Mouse (Mus musculus): Measurements from ENCODE around the gene Olfr550.
"Not testable (repeated sequence)": the region's sequence is repeated elsewhere in the genome, so short reads cannot be mapped to it uniquely, and the experiment has no call there.

Olfr550 gene

DNA sequence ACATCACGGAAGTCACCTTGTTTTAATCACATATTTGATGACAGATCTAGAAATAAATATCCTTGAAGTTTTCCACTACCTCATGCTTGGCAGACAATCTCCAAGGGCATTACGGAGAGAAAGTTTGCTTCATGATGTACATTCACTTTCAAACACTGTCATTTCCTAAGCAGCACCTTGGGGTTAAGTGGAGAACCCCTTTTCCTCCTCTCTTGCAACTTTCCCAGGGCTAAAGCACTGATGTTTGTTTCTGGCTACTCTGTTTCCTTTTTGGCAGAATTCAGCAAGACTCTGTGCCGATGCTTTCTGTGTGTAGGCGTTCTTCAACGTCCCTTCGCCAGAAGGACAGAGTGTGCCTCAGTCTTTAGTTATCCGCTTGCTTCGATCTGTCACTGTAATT, at the start of gene Olfr550:
Gene Olfr550, plus strand, starts transcription at position 301 of the 400 bp plus-strand sequence.
- DNase-seq (ENCODE audit: low spot score in 2 of 2) = no peak

- no peak for DNase-seq (ENCODE audit: low spot score in 2 of 2)
These were observed 42.2 kb upstream of the Olfr550 start for GRCm38 (mm10) chr7:102529052-102529451.

- DNase-seq (ENCODE audit: low spot score in 2 of 2) = no peak
These were observed 36.8 kb upstream of the Olfr550 start, which contains the start of gene Olfr547 for GRCm38 (mm10) chr7:102534449-102534848. Gene Olfr547, plus strand, starts transcription at chr7:102534749.

DNA sequence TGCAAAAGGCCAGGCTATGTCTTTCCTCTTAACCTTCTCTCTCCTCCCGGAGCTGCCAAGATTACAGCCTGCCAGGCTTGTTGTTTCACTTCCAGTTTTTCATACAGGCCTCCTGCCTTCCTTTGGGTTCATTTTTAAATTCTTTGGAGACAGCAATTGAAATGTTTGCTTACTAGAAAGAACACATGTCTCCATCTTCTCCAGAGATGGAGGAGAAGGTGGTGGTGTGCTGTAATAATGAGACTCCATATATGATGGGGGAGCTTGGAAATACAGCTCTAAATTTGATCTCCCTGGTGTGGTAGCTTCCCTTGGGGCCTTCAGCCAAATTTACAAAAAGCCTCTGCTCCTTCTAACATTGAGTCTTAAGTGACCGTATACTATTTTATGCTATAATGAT, 30.6 kb upstream of the Olfr550 start, which contains the start of gene Olfr548-ps1:
Gene Olfr548-ps1, plus strand, starts transcription at position 301 of the 400 bp plus-strand sequence.
- DNase-seq (ENCODE audit: low spot score in 2 of 2) = no peak

DNA sequence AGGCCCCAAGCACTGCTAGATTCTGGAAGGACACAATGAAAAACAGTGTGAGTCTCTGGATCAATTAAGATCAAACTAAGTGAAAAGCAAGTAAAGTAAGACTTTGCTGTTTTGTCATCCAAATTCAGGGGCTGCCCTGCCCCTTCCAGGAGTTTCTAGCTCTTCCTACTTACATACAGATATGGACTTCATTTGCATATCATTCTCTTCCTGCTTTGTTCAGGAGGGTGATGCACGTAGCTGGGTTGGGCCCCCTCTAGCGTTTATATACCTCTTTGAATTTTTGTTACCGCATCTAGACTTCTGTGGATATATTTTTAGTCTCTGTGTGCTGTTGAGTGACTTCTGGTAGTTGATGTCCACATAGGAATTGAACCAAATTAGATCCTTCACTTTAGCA, 30.0 kb upstream of the Olfr550 start:
- no peak for DNase-seq (ENCODE audit: low spot score in 2 of 2)

- no peak for DNase-seq (ENCODE audit: low spot score in 2 of 2)
These were observed 21.7 kb upstream of the Olfr550 start, which contains the start of gene Olfr549 for GRCm38 (mm10) chr7:102549570-102549969. Gene Olfr549, plus strand, starts transcription at chr7:102549870.

DNA sequence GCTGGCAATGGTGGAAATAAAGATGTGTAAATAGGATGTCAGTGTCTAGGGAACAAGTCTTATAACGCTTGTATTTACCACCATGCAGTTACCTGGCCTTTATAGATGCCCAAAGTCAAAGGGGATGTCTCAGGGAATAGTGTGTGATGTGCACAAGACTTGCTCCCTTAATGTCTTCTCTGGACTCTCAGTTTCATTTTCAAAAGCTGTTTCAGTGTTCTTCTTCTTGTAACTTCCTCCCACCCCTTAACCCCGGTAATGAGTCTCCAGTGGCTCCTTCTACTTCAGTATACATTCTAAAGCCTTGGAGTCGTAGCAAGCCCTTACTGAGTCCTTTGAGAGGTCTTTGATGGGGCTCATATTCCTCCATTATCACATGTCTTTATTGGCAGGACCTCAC, 18.0 kb upstream of the Olfr550 start:
- no peak for DNase-seq (ENCODE audit: low spot score in 2 of 2)

- peak; percentile 85 to 89 for DNase-seq (ENCODE audit: low spot score in 2 of 2)
These were observed 5.9 kb upstream of the Olfr550 start, which contains the start of gene Trim21 for GRCm38 (mm10) chr7:102564999-102565997. Gene Trim21, minus strand, starts transcription at chr7:102565486.

GRCm38 (mm10) chr7:102566219-102566618, 5.0 kb upstream of the Olfr550 start:
- DNase-seq (ENCODE audit: low spot score in 2 of 2) = no peak

GRCm38 (mm10) chr7:102573174-102573830, 2.1 kb downstream of the Olfr550 start:
- DNase-seq (ENCODE audit: low spot score in 2 of 2) = no peak

GRCm38 (mm10) chr7:102575998-102576397, 4.8 kb downstream of the Olfr550 start:
- DNase-seq (ENCODE audit: low spot score in 2 of 2) = no peak

- no peak for DNase-seq (ENCODE audit: low spot score in 2 of 2)
These were observed 20.5 kb downstream of the Olfr550 start, which contains the start of gene Olfr551 for GRCm38 (mm10) chr7:102591786-102592185. Gene Olfr551, minus strand, starts transcription at chr7:102591886.

GRCm38 (mm10) chr7:102597378-102598031, 26.3 kb downstream of the Olfr550 start, which contains the start of gene Olfr552:
Gene Olfr552, plus strand, starts transcription at chr7:102597770.
- no peak for DNase-seq (ENCODE audit: low spot score in 2 of 2)

DNA sequence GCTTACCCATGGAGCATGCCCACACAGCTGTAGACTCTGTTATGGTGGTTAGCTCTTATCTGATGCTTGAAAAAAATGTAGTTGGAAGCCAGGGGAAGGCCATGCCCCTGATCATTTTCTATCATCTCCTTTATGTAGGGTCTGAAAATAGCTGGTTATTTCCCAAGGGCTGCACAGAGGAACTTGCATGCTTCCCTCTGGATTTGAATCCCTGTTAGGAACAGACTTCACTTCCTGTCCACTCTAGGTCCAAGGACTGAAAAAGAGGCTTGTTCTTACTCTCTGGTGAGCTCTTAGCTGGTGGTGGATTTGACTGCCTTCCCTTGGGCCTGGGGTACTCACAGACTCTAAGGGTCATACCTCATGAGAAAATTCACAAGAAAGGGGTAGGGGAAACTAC, 46.9 kb downstream of the Olfr550 start, which contains the start of gene Olfr553:
Gene Olfr553, minus strand, starts transcription at position 101 of the 400 bp plus-strand sequence.
- no peak for DNase-seq (ENCODE audit: low spot score in 2 of 2)

DNA sequence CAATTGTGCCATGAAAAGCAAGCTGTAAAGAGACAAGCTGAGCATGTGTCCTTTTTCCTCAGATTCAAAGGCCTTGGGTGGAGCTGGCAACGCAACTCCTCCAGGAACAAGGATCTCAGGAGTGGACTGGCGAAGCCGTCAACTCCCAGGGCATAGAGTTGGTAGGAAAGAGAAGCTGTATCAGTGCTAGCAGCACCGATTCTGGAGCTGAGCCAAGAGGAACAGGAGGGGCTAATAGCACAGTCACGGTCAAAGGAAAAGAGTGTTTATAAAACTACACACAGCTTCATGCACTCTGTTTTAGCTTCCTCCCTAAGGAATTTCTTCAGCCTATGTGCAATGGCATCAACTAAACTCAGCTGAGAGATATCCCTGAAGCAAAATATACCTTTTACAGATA, 48.4 kb downstream of the Olfr550 start:
- DNase-seq (ENCODE audit: low spot score in 2 of 2) = no peak

- not testable (repeated sequence) for DNase-seq (ENCODE audit: low spot score in 2 of 2)
These were observed 49.1 kb downstream of the Olfr550 start for GRCm38 (mm10) chr7:102620368-102620767.
